Mouse (Mus musculus) midbrain, embryonic 12.5 days (tissue): ENCODE measurements around the gene Rab34. TPM values are rescaled to one million over a fixed set of nuclear protein-coding genes. Genes with fewer than 3 reads are reported as not detected.
A peak's percentile ranks its signal among the peaks of the same experiment; 100 is the strongest.

ENCODE experiments used
- ATAC-seq: fragments of 200-750 bp; cut with Nextera tagmentation; 2 replicates; pipeline ENCODE4 v1.8.0; 2017; ENCODE audit warnings: low read depth, moderate TSS enrichment, moderate library complexity; ENCODE audit not compliant: low FRiP score
- H3K27ac ChIP-seq: fragments of 300-500 bp; sonication (generic); replicated peaks from 2 replicates; pipeline ENCODE4 v1.5.1; 2016; ENCODE audit warnings: mild to moderate bottlenecking
- H3K27me3 ChIP-seq: fragments of 300-500 bp; sonication (generic); 2 replicates; pipeline ENCODE4 v1.6.1; 2016; ENCODE audit warnings: mild to moderate bottlenecking
- H3K36me3 ChIP-seq: fragments of 300-500 bp; sonication (generic); 2 replicates; pipeline ENCODE4 v1.6.1; 2016
- H3K4me1 ChIP-seq: fragments of 300-500 bp; sonication (generic); 2 replicates; pipeline ENCODE4 v1.6.1; 2016
- H3K4me2 ChIP-seq: fragments of 300-500 bp; sonication (generic); replicated peaks from 2 replicates; pipeline ENCODE4 v1.6.1; 2016; ENCODE audit warnings: mild to moderate bottlenecking, moderate library complexity
- H3K4me3 ChIP-seq: fragments of 300-500 bp; sonication (generic); 2 replicates; pipeline ENCODE4 v1.5.1; 2016; ENCODE audit warnings: mild to moderate bottlenecking
- H3K9ac ChIP-seq: fragments of 300-500 bp; sonication (generic); replicated peaks from 2 replicates; pipeline ENCODE4 v1.6.1; 2016; ENCODE audit warnings: mild to moderate bottlenecking, moderate library complexity
- H3K9me3 ChIP-seq: fragments of 300-500 bp; sonication (generic); 2 replicates; pipeline ENCODE4 v1.6.1; 2016; ENCODE audit warnings: mild to moderate bottlenecking
- WGBS: fragments of 180-500 bp; shearing (Covaris S2); methylation state at CpG from one replicate; pipeline ENCODE4 v1.1.7; 2016; 5-methylcytosine and 5-hydroxymethylcytosine counted together
- polyA plus RNA-seq: library from polyadenylated mRNA; unstranded; fragments of >200 nt; fragmentation: Nextera tagmentation; extraction: Ambion mirVana; gene quantifications from 2 replicates; pipeline ENCODE4 v1.2.1, GENCODE M21; 2016

Rab34 gene
- polyA plus RNA-seq, 1 experiment from 2014 or later = 68.1 TPM

DNA sequence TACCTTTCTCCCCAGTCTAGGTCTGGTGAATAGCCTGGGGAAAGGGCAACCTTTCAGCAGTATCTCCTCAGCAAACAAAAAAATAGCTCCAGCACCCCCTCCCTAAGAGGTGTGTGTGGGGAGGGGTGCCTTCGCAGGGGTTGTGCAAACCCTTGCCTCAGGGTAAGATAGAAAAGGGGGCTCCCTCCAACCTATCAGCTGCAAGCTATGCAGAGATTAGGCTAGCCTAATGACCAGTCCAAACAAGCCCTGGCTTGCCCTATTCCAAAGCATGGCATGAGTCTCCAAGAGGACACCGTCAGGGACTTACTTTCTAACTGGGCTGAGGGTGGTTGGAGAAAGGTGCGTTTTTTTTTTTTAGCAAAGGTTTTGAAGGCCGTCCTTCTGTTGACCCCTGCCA is 22.1 kb upstream of the Rab34 start:
- Histone ChIP-seq H3K9ac (peak overlapping the region; percentile 99; the same call in 1 of the 2 replicates), H3K4me1 (peaks cover 27% of the 10 kb centered on the region), H3K4me2 (peak overlapping the region; percentile 75), H3K27me3 (peaks cover 17% of the 10 kb centered on the region), H3K36me3 (peaks cover 17% of the 10 kb centered on the region), H3K9me3 (no peaks in the 10 kb centered on the region), H3K27ac (peak overlapping the region; percentile 99; the same call in 1 of the 2 replicates), H3K4me3 (peak overlapping the region; percentile 100)
- no peak for ATAC-seq
- WGBS = 53% methylated on average over 4 of the region's 4 CpGs

DNA sequence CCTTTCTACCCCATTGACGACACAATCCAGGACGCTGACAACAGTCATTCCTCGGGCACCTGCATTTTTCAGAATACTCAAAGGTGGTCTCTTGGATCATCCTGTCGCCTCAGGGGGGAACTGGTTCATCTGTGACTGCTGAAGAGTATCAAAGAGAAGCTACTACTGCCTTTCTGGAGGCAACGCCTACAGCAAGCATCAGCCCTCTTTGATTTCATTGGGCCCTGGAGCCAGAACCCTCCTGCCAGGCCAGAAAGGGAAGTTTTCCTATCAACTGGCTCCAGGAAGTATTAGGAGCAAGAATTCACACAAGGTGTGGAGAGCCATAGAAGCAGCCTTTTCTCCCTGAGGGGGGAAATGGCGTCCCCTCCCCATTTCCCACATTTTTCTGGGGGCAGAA is 21.6 kb upstream of the Rab34 start:
- ATAC-seq = no peak
- WGBS = 72% methylated on average over 6 of the region's 6 CpGs
- no peaks in the 10 kb centered on the region for H3K9me3 ChIP-seq
- no peak overlapping the region for H3K4me3 ChIP-seq
- no peak overlapping the region for H3K27ac ChIP-seq
- H3K36me3 ChIP-seq = peaks cover 12% of the 10 kb centered on the region
- no peak overlapping the region for H3K4me2 ChIP-seq
- peaks cover 27% of the 10 kb centered on the region for H3K4me1 ChIP-seq
- H3K27me3 ChIP-seq = peaks cover 17% of the 10 kb centered on the region
- no peak overlapping the region for H3K9ac ChIP-seq

DNA sequence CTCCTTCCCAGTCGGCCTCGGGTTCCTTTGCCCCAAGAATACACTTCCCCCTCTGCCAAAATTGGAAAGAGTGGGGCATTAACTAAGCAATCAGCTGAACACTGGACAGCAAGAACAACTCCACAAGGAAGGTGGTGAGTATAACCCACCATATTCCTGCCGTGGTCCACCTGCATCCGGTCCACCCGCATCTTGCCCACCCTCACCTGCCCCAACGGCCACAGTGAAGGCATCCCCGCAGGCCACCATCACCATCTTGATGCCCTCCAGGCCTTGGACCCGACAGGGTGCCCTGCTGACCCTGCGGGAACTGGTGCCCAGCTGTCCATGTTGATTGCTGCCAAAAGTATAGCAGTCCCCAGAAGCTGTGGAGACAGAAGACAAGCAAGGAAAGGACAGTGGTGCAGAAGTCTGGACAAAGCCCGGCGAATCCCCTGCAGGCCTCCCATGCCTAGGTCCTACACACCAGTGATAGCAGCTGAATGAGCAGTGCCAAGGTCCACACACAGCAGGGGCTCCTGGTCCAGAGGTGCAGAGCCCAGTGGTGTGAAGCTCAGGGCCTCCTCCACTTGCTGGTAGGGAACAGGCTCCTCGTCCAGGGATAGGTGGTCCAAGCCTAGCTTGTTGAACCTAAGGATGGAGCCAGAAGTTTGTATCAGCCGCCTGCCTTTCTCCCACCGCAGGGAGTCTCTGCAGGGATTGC is 20.8 kb upstream of the Rab34 start:
- H3K4me1 ChIP-seq = peaks cover 21% of the 10 kb centered on the region
- H3K9me3 ChIP-seq = no peaks in the 10 kb centered on the region
- no peak overlapping the region for H3K27ac ChIP-seq
- 84% methylated on average over 14 of the region's 14 CpGs for WGBS
- no peak overlapping the region for H3K9ac ChIP-seq
- peaks cover 4% of the 10 kb centered on the region for H3K36me3 ChIP-seq
- ATAC-seq = no peak
- no peak overlapping the region for H3K4me2 ChIP-seq
- peaks cover 17% of the 10 kb centered on the region for H3K27me3 ChIP-seq
- H3K4me3 ChIP-seq = no peak overlapping the region

DNA sequence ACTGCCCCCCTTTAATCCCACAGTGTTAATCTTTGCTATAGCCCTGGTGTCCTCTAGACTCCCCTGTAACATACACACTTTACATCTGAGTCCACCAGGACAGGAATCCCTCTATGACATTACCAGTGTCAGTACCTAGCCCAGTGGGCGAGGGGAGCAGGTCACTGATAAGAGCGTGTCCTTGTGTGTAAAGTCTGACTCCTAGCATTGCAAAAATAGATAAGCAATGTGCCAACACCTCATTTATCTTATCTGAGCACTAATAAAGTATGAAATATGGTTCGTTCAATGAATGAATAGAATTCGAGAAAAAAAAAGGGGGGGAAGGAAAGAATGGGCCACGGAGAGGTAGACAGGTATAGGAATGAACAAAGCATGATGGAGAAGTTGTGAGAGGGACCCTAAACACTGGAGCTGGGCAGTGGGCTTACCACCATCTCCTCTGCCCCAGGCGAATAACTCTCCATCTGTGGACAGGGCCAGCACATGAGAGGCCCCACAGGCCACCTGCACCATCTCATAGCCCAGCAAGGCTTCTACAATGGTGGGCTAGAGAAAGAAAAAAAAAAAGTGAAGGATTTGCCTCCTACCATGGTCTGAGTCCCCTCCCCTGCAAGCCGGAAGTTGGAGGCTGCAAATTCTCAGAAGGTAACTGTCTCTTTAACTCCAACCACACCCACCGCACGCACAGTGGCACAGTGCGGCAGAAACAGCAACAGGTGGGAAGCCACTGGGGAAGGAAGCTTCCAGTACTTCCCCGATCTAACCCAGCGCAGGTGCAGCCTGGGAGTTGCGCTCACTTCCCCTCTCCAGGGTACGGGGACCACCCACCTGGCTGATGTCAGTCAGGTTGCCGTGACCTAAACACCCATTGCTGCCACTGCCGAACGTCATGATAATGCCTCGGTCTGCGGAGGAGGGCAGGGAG is 19.4 kb upstream of the Rab34 start:
- H3K4me3 ChIP-seq = no peak overlapping the region
- H3K36me3 ChIP-seq = no peaks in the 10 kb centered on the region
- peaks cover 17% of the 10 kb centered on the region for H3K27me3 ChIP-seq
- H3K9me3 ChIP-seq = no peaks in the 10 kb centered on the region
- WGBS = 69% methylated on average over 19 of the region's 19 CpGs
- peaks cover 7% of the 10 kb centered on the region for H3K4me1 ChIP-seq
- ATAC-seq = no peak
- no peak overlapping the region for H3K4me2 ChIP-seq
- H3K9ac ChIP-seq = no peak overlapping the region
- H3K27ac ChIP-seq = no peak overlapping the region

DNA sequence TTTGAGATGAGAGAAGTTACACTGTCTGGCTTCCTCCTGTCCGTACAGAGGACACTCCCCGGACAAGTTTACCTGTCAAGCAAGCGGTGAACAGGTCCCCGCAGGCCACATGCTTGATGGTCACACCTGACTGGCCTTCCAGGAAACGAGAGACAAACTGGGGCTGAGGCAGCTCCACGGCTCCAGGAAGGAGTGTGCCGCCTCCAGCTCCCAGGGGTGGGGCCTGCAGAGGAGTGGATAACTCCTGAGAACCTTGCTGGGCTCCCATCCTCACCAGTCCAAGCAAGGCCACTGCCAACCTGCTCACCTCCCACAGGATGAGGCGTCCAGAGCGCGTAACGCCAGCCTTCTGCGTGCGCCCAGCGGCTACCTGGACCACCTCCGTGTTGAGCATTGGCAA is 17.9 kb upstream of the Rab34 start:
- H3K27ac ChIP-seq = no peak overlapping the region
- H3K27me3 ChIP-seq = peaks cover 17% of the 10 kb centered on the region
- ATAC-seq = no peak
- H3K9me3 ChIP-seq = no peaks in the 10 kb centered on the region
- H3K4me3 ChIP-seq = no peak overlapping the region
- no peaks in the 10 kb centered on the region for H3K36me3 ChIP-seq
- peaks cover 7% of the 10 kb centered on the region for H3K4me1 ChIP-seq
- H3K4me2 ChIP-seq = no peak overlapping the region
- 89% methylated on average over 15 of the region's 15 CpGs for WGBS
- no peak overlapping the region for H3K9ac ChIP-seq

DNA sequence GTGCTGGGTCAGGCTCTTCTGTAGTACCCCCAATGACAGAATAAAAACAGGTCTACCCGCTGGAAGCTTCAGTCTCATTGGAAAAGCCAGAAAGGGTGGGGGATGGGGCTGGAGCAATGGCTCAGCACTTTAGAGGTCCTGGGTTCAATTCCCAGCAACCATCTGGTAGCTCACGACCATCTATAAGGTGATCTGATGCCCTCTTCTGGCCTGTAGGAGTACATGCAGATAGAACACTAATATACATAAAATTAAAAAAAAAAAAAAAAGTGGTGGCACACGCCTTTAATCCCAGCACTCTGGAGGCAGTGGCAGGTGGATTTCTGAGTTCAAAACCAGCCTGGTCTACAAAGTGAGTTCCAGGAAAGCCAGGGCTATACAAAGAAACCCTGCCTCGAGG is 16.9 kb upstream of the Rab34 start:
- WGBS = 62% methylated on average over 4 of the region's 4 CpGs
- H3K4me2 ChIP-seq = no peak overlapping the region
- H3K4me3 ChIP-seq = no peak overlapping the region
- ATAC-seq = no peak
- H3K27me3 ChIP-seq = peaks cover 17% of the 10 kb centered on the region
- H3K9me3 ChIP-seq = no peaks in the 10 kb centered on the region
- no peak overlapping the region for H3K9ac ChIP-seq
- H3K4me1 ChIP-seq = no peaks in the 10 kb centered on the region
- H3K27ac ChIP-seq = no peak overlapping the region
- H3K36me3 ChIP-seq = no peaks in the 10 kb centered on the region

DNA sequence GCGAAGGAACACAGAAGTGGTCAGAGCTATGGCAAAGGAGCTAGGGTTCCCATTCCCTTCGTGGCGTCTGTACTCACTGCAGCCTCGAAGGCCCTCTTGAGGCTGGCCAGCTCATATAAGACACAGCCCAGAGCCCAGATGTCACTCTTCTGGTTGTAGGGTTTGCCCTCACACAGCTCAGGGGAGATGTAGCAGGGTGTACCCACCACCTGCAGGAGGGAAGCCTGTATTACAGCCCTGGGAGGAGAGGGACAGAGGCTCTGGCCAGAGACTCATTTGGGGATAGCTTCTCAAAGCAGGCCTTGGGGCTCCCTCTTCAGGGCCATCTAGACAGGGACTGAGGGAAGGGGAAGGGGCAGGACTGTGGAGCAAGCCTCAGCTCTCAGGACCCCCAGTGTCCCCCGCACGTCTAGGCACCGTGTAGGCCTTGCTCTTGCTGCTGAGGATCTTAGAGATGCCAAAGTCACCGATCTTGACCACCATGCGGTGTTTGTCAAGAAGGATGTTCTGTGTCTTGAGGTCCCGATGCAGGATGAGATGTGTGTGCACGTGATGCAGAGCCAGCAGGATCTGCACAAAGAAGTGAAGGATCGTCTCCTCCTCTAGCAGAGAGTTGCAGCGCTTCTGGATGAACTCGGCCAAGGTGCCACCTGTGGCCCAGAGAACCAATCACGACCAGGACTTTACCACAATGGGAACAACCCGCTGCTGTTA is 16.0 kb upstream of the Rab34 start:
- Histone ChIP-seq H3K27ac (no peak overlapping the region), H3K27me3 (peaks cover 16% of the 10 kb centered on the region), H3K4me1 (peaks cover 6% of the 10 kb centered on the region), H3K9ac (no peak overlapping the region), H3K4me2 (no peak overlapping the region), H3K4me3 (no peak overlapping the region), H3K36me3 (no peaks in the 10 kb centered on the region), H3K9me3 (no peaks in the 10 kb centered on the region)
- 82% methylated on average over 16 of the region's 16 CpGs for WGBS
- ATAC-seq = no peak

DNA sequence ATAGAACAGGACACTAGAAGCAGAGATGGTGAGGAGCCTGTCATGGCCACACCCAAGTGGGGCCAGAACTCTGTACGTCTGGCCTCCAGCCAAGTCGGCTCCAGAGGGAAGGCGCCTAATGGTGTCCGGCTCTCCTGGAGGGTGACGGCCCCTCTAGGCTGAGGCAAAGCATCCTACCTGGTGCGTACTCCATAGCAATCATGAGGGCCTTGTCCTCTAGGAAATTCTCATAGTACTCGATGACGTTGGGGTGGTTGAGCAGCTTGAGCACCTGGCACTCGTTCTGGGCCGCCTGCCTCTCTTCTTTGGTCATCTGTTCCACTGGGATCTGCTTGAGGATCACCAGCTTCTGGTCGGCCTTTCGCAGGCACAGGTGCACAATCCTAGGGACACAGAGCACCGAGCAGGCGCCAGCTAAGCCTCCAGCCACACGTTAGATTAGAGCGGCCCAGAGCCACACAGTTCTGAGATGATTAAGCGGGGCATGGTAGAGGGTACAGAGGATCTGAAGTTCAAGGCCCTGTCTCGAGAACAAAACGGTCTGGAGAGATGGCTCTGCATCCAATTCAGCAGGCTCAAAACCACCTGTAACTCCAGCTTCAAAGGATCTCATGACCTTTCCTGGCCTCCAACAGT is 15.4 kb upstream of the Rab34 start:
- Histone ChIP-seq H3K36me3 (no peaks in the 10 kb centered on the region), H3K4me1 (peaks cover 12% of the 10 kb centered on the region), H3K4me3 (no peak overlapping the region), H3K27ac (no peak overlapping the region), H3K9ac (no peak overlapping the region), H3K4me2 (no peak overlapping the region), H3K27me3 (peaks cover 10% of the 10 kb centered on the region; the same call in 1 of the 2 replicates), H3K9me3 (no peaks in the 10 kb centered on the region)
- 89% methylated on average over 19 of the region's 19 CpGs for WGBS
- ATAC-seq = no peak

DNA sequence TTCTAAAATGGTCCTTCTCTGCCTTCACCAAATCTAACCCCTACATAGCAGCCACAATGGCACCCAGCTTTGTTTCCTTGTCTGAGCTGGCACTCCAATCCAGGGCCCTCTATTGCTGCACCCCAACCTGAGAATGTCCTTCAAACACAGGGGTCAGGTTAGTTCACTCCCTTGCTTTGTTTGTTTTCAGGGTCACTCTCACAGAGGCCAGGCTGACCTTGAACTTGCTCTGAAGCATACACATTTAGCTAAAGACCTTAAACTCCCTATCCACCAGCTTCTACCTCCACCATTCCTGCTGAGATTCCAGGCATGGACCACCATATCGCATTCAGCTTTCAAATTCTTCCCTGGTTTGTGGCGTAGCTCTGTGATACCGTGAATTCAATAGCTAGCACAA is 13.7 kb upstream of the Rab34 start:
- ATAC-seq = no peak
- no peak overlapping the region for H3K4me3 ChIP-seq
- WGBS = 87% methylated on average over 3 of the region's 3 CpGs
- H3K9ac ChIP-seq = no peak overlapping the region
- peaks cover 24% of the 10 kb centered on the region for H3K4me1 ChIP-seq
- H3K27ac ChIP-seq = no peak overlapping the region
- no peak overlapping the region for H3K4me2 ChIP-seq
- peaks cover 2% of the 10 kb centered on the region for H3K36me3 ChIP-seq
- peaks cover 7% of the 10 kb centered on the region; the same call in 1 of the 2 replicates for H3K27me3 ChIP-seq
- no peaks in the 10 kb centered on the region for H3K9me3 ChIP-seq

DNA sequence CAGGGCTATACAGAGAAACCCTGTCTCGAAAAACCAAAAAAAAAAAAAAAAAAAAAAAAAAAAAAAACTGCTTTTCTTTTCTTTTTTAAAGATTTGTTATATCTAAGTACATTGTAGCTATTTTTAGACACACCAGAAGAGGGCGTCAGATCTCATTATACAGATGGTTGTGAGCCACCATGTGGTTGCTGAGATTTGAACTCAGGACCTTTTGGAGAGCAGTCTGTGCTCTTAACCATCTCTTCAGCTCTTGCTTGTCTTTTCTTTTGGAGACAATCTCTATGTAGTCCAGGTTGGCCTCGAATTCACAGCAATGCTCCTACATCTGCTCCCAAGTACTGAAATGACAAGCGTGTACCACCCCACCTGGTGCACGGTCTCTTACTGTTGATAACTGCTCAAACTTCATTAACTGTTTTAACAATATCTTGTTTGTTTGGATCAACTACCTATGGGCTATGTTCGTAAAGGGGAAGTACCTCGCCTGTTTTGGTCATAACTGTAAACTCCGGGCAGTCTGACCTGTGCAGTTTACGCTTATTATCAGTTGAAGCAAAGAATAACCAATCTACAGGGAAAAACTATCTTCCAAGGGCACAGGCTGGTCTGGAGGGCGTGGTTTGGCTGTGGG is 12.3 kb upstream of the Rab34 start:
- peak overlapping the region; percentile 67 for H3K27ac ChIP-seq
- peak overlapping the region; percentile 68 for H3K4me3 ChIP-seq
- peaks cover 36% of the 10 kb centered on the region for H3K4me1 ChIP-seq
- WGBS = 7% methylated on average over 9 of the region's 10 CpGs
- H3K27me3 ChIP-seq = peaks cover 7% of the 10 kb centered on the region; the same call in 1 of the 2 replicates
- H3K9ac ChIP-seq = peak overlapping the region; percentile 51; the same call in 1 of the 2 replicates
- no peaks in the 10 kb centered on the region for H3K9me3 ChIP-seq
- peaks cover 16% of the 10 kb centered on the region for H3K36me3 ChIP-seq
- ATAC-seq = no peak; the same call in 1 of the 2 replicates
- H3K4me2 ChIP-seq = peak overlapping the region; percentile 83

DNA sequence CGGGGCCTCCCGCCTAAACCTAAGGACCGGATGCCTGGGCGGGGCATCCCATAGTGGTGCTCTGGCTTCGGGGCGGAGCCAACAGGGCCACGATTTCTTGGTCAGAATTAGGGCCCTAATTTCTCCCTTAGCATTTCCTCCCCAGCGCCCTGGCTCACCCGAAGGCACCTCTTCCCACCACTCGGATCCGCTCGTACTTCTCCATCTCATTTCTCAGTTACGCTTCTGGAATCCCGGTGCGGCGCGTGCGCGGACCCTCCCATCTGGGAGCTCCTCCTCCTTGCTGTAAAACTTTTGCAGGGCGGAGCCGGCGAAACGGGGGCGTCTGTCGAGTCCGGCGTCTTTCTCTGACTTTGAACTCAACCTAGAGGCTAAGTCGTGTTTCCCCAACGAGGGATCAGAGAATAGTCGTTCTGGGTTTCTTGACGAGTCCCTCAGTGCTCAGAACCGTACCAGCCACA is 11.8 kb upstream of the Rab34 start, which contains the start of the genes Nek8 and Tlcd1:
Nek8 (minus strand) TSS at position 274 of the 461 bp plus-strand sequence.
Tlcd1 (plus strand) TSS at position 310 of the 461 bp plus-strand sequence.
- Histone ChIP-seq H3K9me3 (no peaks in the 10 kb centered on the region), H3K27me3 (peaks cover 7% of the 10 kb centered on the region; the same call in 1 of the 2 replicates), H3K36me3 (peaks cover 21% of the 10 kb centered on the region), H3K4me2 (peak within 1 kb of the TSS; percentile 83), H3K4me1 (peaks cover 36% of the 10 kb centered on the region), H3K27ac (peak within 1 kb of the TSS; percentile 90), H3K4me3 (peak within 1 kb of the TSS; percentile 68), H3K9ac (peak within 1 kb of the TSS; percentile 51)
- WGBS = under 1% methylated on average over 32 of the region's 32 CpGs
- ATAC-seq = peak; percentile 54
